19 mouse cellular contexts compared by ENCODE assay signal in genomic region chr17:80632354-80632753, GRCm38 (mm10). TPM values are rescaled to one million over a fixed set of nuclear protein-coding genes. Genes with fewer than 3 reads are reported as not detected.
"Had no signal": no experiment of that assay in that cellular context is flagged by ENCODE, and none has a peak within 500 bp of the region (broad histone marks: within the 10 kb centered on the region; RNA-seq: fewer than 3 reads in every experiment).

No protein-coding gene starts in this region.

- DNase-seq: liver, postnatal 0 days; lung, adult 2 months; lung, postnatal 4 days; midbrain, embryonic 14.5 days; retina, postnatal 1 day; right cerebral cortex, adult 18-20 months; right cerebral cortex, postnatal 14 days; thymus, adult 2 months; thymus, postnatal 25 days; thymus, postnatal 4 days had no signal

- H3K4me1 ChIP-seq: lung, embryonic 15.5 days; midbrain, embryonic 10.5 days; midbrain, embryonic 12.5 days; neural tube, embryonic 13.5 days; neural tube, embryonic 15.5 days; stomach, embryonic 15.5 days had no signal

- H3K4me3 ChIP-seq: lung, embryonic 15.5 days; midbrain, embryonic 10.5 days; midbrain, embryonic 12.5 days; neural tube, embryonic 13.5 days; neural tube, embryonic 15.5 days; stomach, embryonic 15.5 days had no signal

- H3K27me3 ChIP-seq: lung, embryonic 15.5 days; midbrain, embryonic 12.5 days; neural tube, embryonic 13.5 days; neural tube, embryonic 15.5 days; stomach, embryonic 15.5 days had no signal

- ATAC-seq: liver, postnatal 0 days; midbrain, embryonic 16.5 days had no signal

- H3K27ac ChIP-seq: lung, embryonic 15.5 days; midbrain, embryonic 10.5 days; midbrain, embryonic 12.5 days; neural tube, embryonic 13.5 days; neural tube, embryonic 15.5 days; stomach, embryonic 15.5 days; stomach, postnatal 0 days had no signal

- H3K9ac ChIP-seq: liver, postnatal 0 days; lung, embryonic 15.5 days; midbrain, embryonic 12.5 days; neural tube, embryonic 13.5 days; neural tube, embryonic 15.5 days; stomach, embryonic 15.5 days had no signal

- H3K4me2 ChIP-seq: lung, embryonic 15.5 days; midbrain, embryonic 12.5 days; neural tube, embryonic 13.5 days; neural tube, embryonic 15.5 days; stomach, embryonic 15.5 days had no signal

- H3K9me3 ChIP-seq: lung, embryonic 15.5 days; midbrain, embryonic 10.5 days; midbrain, embryonic 12.5 days; neural tube, embryonic 13.5 days; neural tube, embryonic 15.5 days; stomach, embryonic 15.5 days had no signal

RNA-seq across cellular contexts. Expression of gene Cdkl4, which starts 54.7 kb away (rescaled TPM):
- total RNA-seq: megakaryocyte-erythroid progenitor cell, adult 5-6 weeks had no signal
